Mouse (Mus musculus): Measurements from ENCODE around the gene Slc51b. TPM values are rescaled to one million over a fixed set of nuclear protein-coding genes. Genes with fewer than 3 reads are reported as not detected.

Gene Slc51b
- total RNA-seq (2017), result not detected in 2 replicates

DNA sequence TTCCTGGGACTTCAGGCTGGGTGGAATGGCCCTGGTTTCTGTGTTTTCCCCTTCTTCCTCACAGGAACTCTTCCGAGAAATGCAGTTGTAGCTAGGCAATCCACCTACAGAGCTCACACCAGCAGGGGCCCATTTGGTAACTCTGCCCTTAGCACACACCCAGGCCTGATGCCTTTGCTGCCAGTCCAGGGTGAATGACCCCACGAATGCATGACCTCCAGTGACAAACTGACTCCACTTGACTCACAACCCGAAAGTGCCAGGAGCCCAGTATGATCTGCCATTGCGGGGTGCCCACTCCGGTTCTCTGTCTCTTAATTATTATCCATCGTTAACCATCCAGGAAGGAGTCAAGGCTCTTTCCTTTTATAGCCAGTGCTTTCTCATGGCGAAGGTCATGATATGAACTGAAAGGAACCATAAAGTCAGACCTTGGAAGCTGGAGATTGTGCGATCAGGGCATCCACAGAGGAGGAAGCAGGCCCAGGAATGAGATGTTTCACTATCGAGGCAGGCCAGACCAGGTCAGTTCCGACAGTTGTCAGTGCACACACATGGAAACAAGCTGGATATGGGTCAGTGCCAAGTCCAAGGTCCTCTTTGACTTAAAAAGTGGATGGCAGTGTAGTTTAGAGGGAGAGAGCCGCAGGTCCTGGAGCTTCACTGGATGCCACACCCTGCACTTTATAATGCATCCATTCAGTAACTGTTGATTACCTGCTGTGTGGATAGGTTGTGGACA is at the start of gene Slc51b:
Gene Slc51b (minus strand): TSS at position 196 of the 742 bp plus-strand sequence.
- ATAC-seq (replicated peaks in 1 of 2; ENCODE audit: insufficient read depth in 1 of 2, low FRiP score in 2 of 2, low TSS enrichment in 1 of 2, low read depth in 1 of 2, poor library complexity in 2 of 2, severe bottlenecking in 2 of 2), result no peak

DNA sequence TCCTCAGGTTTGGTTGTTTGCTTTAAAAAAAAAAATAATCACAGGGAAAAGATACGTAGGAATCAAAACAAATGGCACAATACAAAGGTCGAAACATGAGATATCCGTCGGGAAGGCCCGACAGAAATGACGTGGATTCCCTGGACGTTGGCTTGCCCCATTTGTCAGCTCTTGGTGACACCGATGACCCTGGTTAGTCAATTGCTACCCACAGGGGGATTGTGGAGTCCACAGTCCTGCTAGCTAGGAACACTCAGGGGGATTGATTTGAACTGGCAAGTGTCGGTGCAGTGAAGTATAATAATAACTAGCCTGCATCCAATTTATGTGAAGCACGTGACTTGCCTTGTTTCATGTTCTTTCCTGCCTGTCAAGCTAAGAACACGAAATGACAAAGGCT is 44.9 kb upstream of the Slc51b start:
- ATAC-seq (replicated peaks in 1 of 2; ENCODE audit: insufficient read depth in 1 of 2, low FRiP score in 2 of 2, low TSS enrichment in 1 of 2, low read depth in 1 of 2, poor library complexity in 2 of 2, severe bottlenecking in 2 of 2), result no peak

GRCm38 (mm10) chr9:65465241-65465640 is 42.5 kb upstream of the Slc51b start:
- ATAC-seq (replicated peaks in 1 of 2; ENCODE audit: insufficient read depth in 1 of 2, low FRiP score in 2 of 2, low TSS enrichment in 1 of 2, low read depth in 1 of 2, poor library complexity in 2 of 2, severe bottlenecking in 2 of 2), result no peak

DNA sequence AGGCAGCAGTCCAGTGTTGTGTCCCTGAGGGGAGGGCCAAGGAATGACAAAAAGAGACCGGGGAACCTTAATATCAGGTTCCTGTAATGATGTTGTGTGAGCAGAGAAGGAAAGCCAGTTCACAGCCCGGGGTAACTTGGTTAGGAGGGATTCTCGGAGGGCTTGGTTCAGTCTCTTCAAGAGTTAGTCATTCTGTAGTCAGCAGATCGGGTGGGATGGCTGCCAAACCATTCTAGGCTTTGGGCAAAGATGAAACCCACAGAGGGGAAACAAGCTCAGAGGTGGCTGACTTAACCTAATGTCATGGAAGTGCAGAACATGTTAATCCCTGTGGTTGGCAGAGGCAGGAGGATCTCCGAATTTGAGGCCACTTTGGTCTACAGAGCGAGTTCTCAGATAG is 41.4 kb upstream of the Slc51b start:
- no peak for ATAC-seq (replicated peaks in 1 of 2; ENCODE audit: insufficient read depth in 1 of 2, low FRiP score in 2 of 2, low TSS enrichment in 1 of 2, low read depth in 1 of 2, poor library complexity in 2 of 2, severe bottlenecking in 2 of 2)

GRCm38 (mm10) chr9:65462544-65462943 is 39.8 kb upstream of the Slc51b start:
- ATAC-seq (replicated peaks in 1 of 2; ENCODE audit: insufficient read depth in 1 of 2, low FRiP score in 2 of 2, low TSS enrichment in 1 of 2, low read depth in 1 of 2, poor library complexity in 2 of 2, severe bottlenecking in 2 of 2), result no peak

- peak; percentile 83 to 95 for ATAC-seq (replicated peaks in 1 of 2; ENCODE audit: insufficient read depth in 1 of 2, low FRiP score in 2 of 2, low TSS enrichment in 1 of 2, low read depth in 1 of 2, poor library complexity in 2 of 2, severe bottlenecking in 2 of 2)
Observed at GRCm38 (mm10) chr9:65460732-65461442, 38.1 kb upstream of the Slc51b start, which contains the start of gene Spg21. TSS of gene Spg21 (plus strand) at chr9:65460947.

DNA sequence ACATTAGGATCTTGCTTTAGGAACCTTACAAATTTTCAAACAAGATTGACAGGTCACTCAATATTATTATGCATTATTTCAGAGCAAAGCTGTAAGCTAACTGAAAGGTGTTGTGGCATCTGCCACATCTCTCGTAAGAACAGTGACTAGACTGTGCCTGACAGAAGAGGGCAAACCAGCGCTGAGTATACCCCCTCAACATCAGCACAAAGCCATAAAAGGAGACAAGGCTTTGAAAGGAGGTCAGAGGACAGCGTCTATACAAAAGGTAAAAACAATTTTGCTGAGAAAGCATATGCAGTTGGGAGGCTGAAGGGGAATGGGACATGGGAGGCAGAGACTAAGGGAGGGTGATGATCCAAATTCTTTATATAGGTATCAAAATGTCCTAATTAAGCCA is 37.4 kb upstream of the Slc51b start:
- no peak for ATAC-seq (replicated peaks in 1 of 2; ENCODE audit: insufficient read depth in 1 of 2, low FRiP score in 2 of 2, low TSS enrichment in 1 of 2, low read depth in 1 of 2, poor library complexity in 2 of 2, severe bottlenecking in 2 of 2)

GRCm38 (mm10) chr9:65458975-65459374 is 36.2 kb upstream of the Slc51b start:
- no peak for ATAC-seq (replicated peaks in 1 of 2; ENCODE audit: insufficient read depth in 1 of 2, low FRiP score in 2 of 2, low TSS enrichment in 1 of 2, low read depth in 1 of 2, poor library complexity in 2 of 2, severe bottlenecking in 2 of 2)

GRCm38 (mm10) chr9:65447951-65448350 is 25.2 kb upstream of the Slc51b start:
- no peak for ATAC-seq (replicated peaks in 1 of 2; ENCODE audit: insufficient read depth in 1 of 2, low FRiP score in 2 of 2, low TSS enrichment in 1 of 2, low read depth in 1 of 2, poor library complexity in 2 of 2, severe bottlenecking in 2 of 2)

- no peak for ATAC-seq (replicated peaks in 1 of 2; ENCODE audit: insufficient read depth in 1 of 2, low FRiP score in 2 of 2, low TSS enrichment in 1 of 2, low read depth in 1 of 2, poor library complexity in 2 of 2, severe bottlenecking in 2 of 2)
Observed at GRCm38 (mm10) chr9:65444692-65445091, 21.9 kb upstream of the Slc51b start.

- peak; percentile 88 to 93 for ATAC-seq (replicated peaks in 1 of 2; ENCODE audit: insufficient read depth in 1 of 2, low FRiP score in 2 of 2, low TSS enrichment in 1 of 2, low read depth in 1 of 2, poor library complexity in 2 of 2, severe bottlenecking in 2 of 2)
Observed at GRCm38 (mm10) chr9:65435671-65436301, 13.0 kb upstream of the Slc51b start, which contains the start of gene Mtfmt. TSS of gene Mtfmt (plus strand) at chr9:65435782.

GRCm38 (mm10) chr9:65435211-65435610 is 12.5 kb upstream of the Slc51b start:
- ATAC-seq (replicated peaks in 1 of 2; ENCODE audit: insufficient read depth in 1 of 2, low FRiP score in 2 of 2, low TSS enrichment in 1 of 2, low read depth in 1 of 2, poor library complexity in 2 of 2, severe bottlenecking in 2 of 2), result no peak

DNA sequence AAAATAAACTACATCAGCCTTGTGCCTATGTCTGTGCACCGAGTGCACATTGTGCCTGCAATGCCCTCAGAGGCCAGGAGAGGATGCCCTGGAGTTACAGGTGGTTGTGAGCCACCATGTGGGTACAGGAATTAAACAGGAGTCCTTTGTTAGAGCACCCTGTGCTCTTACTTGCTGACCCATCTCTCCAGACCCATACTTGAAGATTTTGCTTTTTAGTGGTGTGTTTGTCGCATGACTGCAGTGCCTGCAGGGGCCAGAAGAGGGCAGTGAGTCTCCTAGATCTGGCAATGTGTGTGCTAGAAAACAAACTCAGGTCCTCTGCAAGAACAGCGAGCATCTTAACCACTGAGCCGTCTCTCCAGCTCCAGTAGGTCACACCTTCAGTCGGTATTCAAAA is 11.4 kb upstream of the Slc51b start:
- ATAC-seq (replicated peaks in 1 of 2; ENCODE audit: insufficient read depth in 1 of 2, low FRiP score in 2 of 2, low TSS enrichment in 1 of 2, low read depth in 1 of 2, poor library complexity in 2 of 2, severe bottlenecking in 2 of 2), result no peak

GRCm38 (mm10) chr9:65432236-65432635 is 9.5 kb upstream of the Slc51b start:
- peak; percentile 52 to 81; a peak in 3 of 4 replicates for ATAC-seq (replicated peaks in 1 of 2; ENCODE audit: insufficient read depth in 1 of 2, low FRiP score in 2 of 2, low TSS enrichment in 1 of 2, low read depth in 1 of 2, poor library complexity in 2 of 2, severe bottlenecking in 2 of 2)

- no peak for ATAC-seq (replicated peaks in 1 of 2; ENCODE audit: insufficient read depth in 1 of 2, low FRiP score in 2 of 2, low TSS enrichment in 1 of 2, low read depth in 1 of 2, poor library complexity in 2 of 2, severe bottlenecking in 2 of 2)
Observed at GRCm38 (mm10) chr9:65430921-65431320, 8.2 kb upstream of the Slc51b start.

- no peak for ATAC-seq (replicated peaks in 1 of 2; ENCODE audit: insufficient read depth in 1 of 2, low FRiP score in 2 of 2, low TSS enrichment in 1 of 2, low read depth in 1 of 2, poor library complexity in 2 of 2, severe bottlenecking in 2 of 2)
Observed at GRCm38 (mm10) chr9:65430401-65430800, 7.6 kb upstream of the Slc51b start.

GRCm38 (mm10) chr9:65428003-65428402 is 5.2 kb upstream of the Slc51b start:
- no peak for ATAC-seq (replicated peaks in 1 of 2; ENCODE audit: insufficient read depth in 1 of 2, low FRiP score in 2 of 2, low TSS enrichment in 1 of 2, low read depth in 1 of 2, poor library complexity in 2 of 2, severe bottlenecking in 2 of 2)

GRCm38 (mm10) chr9:65427511-65427910 is 4.8 kb upstream of the Slc51b start:
- no peak for ATAC-seq (replicated peaks in 1 of 2; ENCODE audit: insufficient read depth in 1 of 2, low FRiP score in 2 of 2, low TSS enrichment in 1 of 2, low read depth in 1 of 2, poor library complexity in 2 of 2, severe bottlenecking in 2 of 2)

Measured in hematopoietic stem cell, adult 5-6 weeks (primary cell).